Mouse (Mus musculus): ENCODE measurements around the gene Pole3. TPM values are rescaled to one million over a fixed set of nuclear protein-coding genes. Genes with fewer than 3 reads are reported as not detected.

The Pole3 gene
- polyA plus RNA-seq (2017; shearing (Covaris generic)): 27.1 TPM

GRCm38 (mm10) chr4:62524651-62525488 lies at the start of gene Pole3, which contains the start of gene 4933430I17Rik:
Pole3 (minus strand) TSS chr4:62525068.
4933430I17Rik (plus strand) TSS chr4:62525369.

GRCm38 (mm10) chr4:62559797-62560329 lies 35.0 kb upstream of the Pole3 start, which contains the start of gene Rgs3:
Rgs3 (plus strand) TSS chr4:62559847.

DNA sequence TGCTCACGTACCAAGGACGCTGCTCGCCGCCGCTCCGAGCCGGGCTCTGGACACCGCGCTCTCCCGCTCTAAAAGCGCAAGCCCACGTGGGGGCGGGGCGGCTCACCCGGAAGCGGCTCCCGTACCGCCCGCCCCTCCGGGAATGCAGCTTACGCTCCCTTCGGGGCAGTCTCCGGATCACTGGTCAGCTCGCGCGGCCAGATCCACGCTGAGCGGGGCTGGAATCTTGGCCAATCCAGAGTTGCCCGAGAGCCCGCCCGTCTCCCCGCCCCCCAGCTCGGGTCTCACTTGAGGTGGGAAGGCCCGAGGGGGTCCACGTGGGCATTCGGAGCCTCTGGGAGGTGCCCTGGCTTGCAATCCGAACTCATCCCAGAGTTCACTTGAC lies 5.0 kb downstream of the Pole3 start, which contains the start of gene Alad:
TSS of gene Alad (minus strand) at position 70 of the 385 bp plus-strand sequence.

GRCm38 (mm10) chr4:62503374-62503970 lies 21.4 kb downstream of the Pole3 start, which contains the start of gene Hdhd3:
Hdhd3 (minus strand) TSS chr4:62503467.

GRCm38 (mm10) chr4:62479937-62480708 lies 44.7 kb downstream of the Pole3 start, which contains the start of gene Bspry:
Bspry (plus strand) TSS chr4:62480053.

Other genes starting within 250 kb of the Pole3 start
- 63.5 TPM for gene Fkbp15, start 164.5 kb downstream of the Pole3 start, polyA plus RNA-seq (2017; shearing (Covaris generic))
- gene Slc31a1, start 164.3 kb downstream of the Pole3 start, polyA plus RNA-seq (2017; shearing (Covaris generic)): 9.3 TPM
- gene Cdc26, start 116.4 kb downstream of the Pole3 start, polyA plus RNA-seq (2017; shearing (Covaris generic)): 108 TPM
- 27.6 TPM for gene Prpf4, start 116.3 kb downstream of the Pole3 start, polyA plus RNA-seq (2017; shearing (Covaris generic))
- not detected for gene Rnf183, start 89.8 kb downstream of the Pole3 start, polyA plus RNA-seq (2017; shearing (Covaris generic))
- gene Wdr31, start 54.2 kb downstream of the Pole3 start, polyA plus RNA-seq (2017; shearing (Covaris generic)): 0.46 TPM
- 3.5 TPM for gene Bspry, start 45.0 kb downstream of the Pole3 start, polyA plus RNA-seq (2017; shearing (Covaris generic))
- 1.1 TPM for gene Hdhd3, start 21.6 kb downstream of the Pole3 start, polyA plus RNA-seq (2017; shearing (Covaris generic))
- 62.7 TPM for gene Alad, start 5.2 kb downstream of the Pole3 start, polyA plus RNA-seq (2017; shearing (Covaris generic))
- 0.26 TPM for gene 4933430I17Rik, start 301 bp upstream of the Pole3 start, polyA plus RNA-seq (2017; shearing (Covaris generic))
- gene Rgs3, start 34.8 kb upstream of the Pole3 start, polyA plus RNA-seq (2017; shearing (Covaris generic)): 139 TPM

Measured in activated CD4-positive, CD25-positive, alpha-beta regulatory T cell, adult 9 weeks (primary cell).